Mouse (Mus musculus) heart, embryonic 10.5 days (tissue): Measurements from ENCODE around the gene E4f1. TPM values are rescaled to one million over a fixed set of nuclear protein-coding genes. Genes with fewer than 3 reads are reported as not detected.

Source experiments
- DNase-seq: peaks from one replicate; pipeline ENCODE4 v3.0.0-alpha.2; 2017; ENCODE audit warnings: low spot score
- H3K27ac ChIP-seq: fragments of 300-500 bp; sonication (generic); 2 replicates; pipeline ENCODE4 v1.5.1; 2016; ENCODE audit warnings: mild to moderate bottlenecking
- H3K27me3 ChIP-seq: fragments of 300-500 bp; sonication (generic); 2 replicates; pipeline ENCODE4 v1.6.1; 2016; ENCODE audit warnings: mild to moderate bottlenecking; ENCODE audit not compliant: poor library complexity, insufficient read depth, severe bottlenecking
- H3K36me3 ChIP-seq: fragments of 300-500 bp; sonication (generic); 2 replicates; pipeline ENCODE4 v1.6.1; 2016; ENCODE audit warnings: mild to moderate bottlenecking, moderate library complexity
- H3K4me1 ChIP-seq: fragments of 300-500 bp; sonication (generic); 2 replicates; pipeline ENCODE4 v1.6.1; 2016; ENCODE audit warnings: mild to moderate bottlenecking
- H3K4me3 ChIP-seq: fragments of 300-500 bp; sonication (generic); 2 replicates; pipeline ENCODE4 v1.5.1; 2016; ENCODE audit warnings: mild to moderate bottlenecking, moderate library complexity
- H3K9me3 ChIP-seq: fragments of 300-500 bp; sonication (generic); 2 replicates; pipeline ENCODE4 v1.6.1; 2016; ENCODE audit warnings: mild to moderate bottlenecking, moderate library complexity
- WGBS: fragments of 180-500 bp; shearing (Covaris S2); methylation state at CpG from one replicate; pipeline ENCODE4 v1.1.7; 2016; 5-methylcytosine and 5-hydroxymethylcytosine counted together
- polyA plus RNA-seq: library from polyadenylated mRNA; unstranded; fragments of >200 nt; fragmentation: Nextera tagmentation; extraction: Ambion mirVana; gene quantifications from 2 replicates; pipeline ENCODE4 v1.2.1, GENCODE M21; 2016

Gene E4f1
- 27.1 and 30.3 TPM in 2 replicates for polyA plus RNA-seq

GRCm38 (mm10) chr17:24469910-24470602 is at the start of gene E4f1, which contains the start of gene Pgp:
E4f1 (minus strand) TSS chr17:24470313.
Pgp (plus strand) TSS chr17:24470392.
- H3K9me3 ChIP-seq: no peaks in the 10 kb centered on the region
- WGBS: under 1% methylated on average over 75 of the region's 75 CpGs
- H3K4me3 ChIP-seq: peak within 1 kb of the TSS; percentile 95
- DNase-seq: peak; percentile 99
- peak within 1 kb of the TSS; percentile 97 for H3K27ac ChIP-seq
- H3K36me3 ChIP-seq: peaks cover 23% of the 10 kb centered on the region
- H3K4me1 ChIP-seq: peaks cover 43% of the 10 kb centered on the region
- no peaks in the 10 kb centered on the region for H3K27me3 ChIP-seq

DNA sequence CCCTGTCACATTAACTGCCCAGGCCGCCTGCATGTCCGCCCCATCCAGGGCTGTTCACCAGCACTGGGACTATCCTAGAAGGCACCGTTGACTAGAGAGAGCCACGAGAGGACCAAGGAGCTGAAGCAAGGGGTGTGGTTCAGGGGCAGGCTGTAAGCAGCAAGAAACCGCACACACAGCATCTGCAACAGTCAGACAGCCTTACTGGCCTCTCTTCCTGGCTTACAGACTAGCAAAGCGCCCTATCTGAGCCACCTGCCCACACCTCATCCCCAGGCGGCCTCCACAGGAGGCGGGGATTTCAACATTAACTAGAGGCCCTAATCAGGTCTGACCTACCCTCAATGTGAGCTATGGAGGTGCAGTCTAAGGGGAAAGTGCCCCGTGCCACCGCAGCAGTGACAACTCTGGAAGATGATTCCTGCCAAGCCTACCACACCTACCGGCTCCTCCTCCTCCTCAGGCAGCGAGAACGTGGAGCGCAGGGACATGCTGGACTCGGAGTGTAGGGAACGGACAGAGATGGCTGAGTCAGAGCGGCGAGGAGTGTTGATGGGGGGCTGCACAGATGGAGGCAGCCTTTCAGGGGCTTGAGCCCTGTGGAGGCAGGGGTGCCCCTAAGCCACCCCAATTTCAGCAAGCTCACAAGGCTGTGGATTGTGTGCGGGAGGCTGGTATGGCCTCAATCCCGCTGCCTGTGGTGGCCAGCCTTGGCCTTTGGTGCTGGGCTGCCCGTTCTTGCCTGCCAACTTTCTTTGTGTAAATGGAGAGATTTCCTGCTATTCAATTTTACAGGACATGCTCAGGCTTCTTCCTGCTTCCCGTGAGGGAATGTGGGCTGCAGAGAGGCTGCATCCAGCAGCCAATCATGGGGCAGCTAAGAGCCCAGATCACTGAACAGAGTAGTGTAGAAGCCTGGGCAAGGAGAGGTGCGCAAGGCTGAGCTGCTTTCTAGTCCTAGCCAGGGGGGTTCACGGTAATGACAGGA is 44.5 kb upstream of the E4f1 start:
- DNase-seq: no peak
- Histone ChIP-seq H3K4me1 (peaks cover 11% of the 10 kb centered on the region; the same call in 1 of the 2 replicates), H3K9me3 (no peaks in the 10 kb centered on the region), H3K4me3 (no peak overlapping the region), H3K27ac (peak overlapping the region; percentile 31), H3K36me3 (peaks cover 98% of the 10 kb centered on the region), H3K27me3 (no peaks in the 10 kb centered on the region)
- WGBS: 83% methylated on average over 24 of the region's 24 CpGs

DNA sequence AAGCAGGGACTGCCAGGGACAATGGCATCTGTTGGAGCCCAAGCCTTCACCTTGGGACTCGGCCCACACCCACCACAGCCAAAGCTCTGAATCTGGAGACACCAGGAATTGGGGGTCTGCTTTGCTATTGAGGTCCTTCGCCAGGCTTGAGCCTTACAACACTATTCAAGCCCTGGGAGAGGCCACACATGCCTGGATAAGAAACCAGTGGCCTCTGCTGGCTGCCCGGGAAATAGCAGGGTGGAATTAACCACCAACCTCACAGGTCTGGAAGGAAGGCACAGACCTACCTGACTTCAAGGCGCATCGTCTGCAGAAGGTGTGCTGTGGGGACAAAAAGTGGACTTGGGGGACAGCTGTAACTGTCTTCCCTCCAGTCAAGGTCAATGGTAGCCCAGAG is 43.5 kb upstream of the E4f1 start:
- 54% methylated on average over 5 of the region's 5 CpGs for WGBS
- Histone ChIP-seq H3K36me3 (peaks cover 98% of the 10 kb centered on the region), H3K27me3 (no peaks in the 10 kb centered on the region), H3K4me3 (no peak overlapping the region), H3K9me3 (no peaks in the 10 kb centered on the region), H3K4me1 (peaks cover 11% of the 10 kb centered on the region; the same call in 1 of the 2 replicates), H3K27ac (no peak overlapping the region)
- no peak for DNase-seq

- H3K27ac ChIP-seq: no peak overlapping the region
- H3K9me3 ChIP-seq: no peaks in the 10 kb centered on the region
- H3K27me3 ChIP-seq: peaks cover 44% of the 10 kb centered on the region
- no peak overlapping the region for H3K4me3 ChIP-seq
- WGBS: 83% methylated on average over 12 of the region's 12 CpGs
- H3K4me1 ChIP-seq: peaks cover 13% of the 10 kb centered on the region
- H3K36me3 ChIP-seq: peaks cover 62% of the 10 kb centered on the region
- no peak for DNase-seq
Measured at GRCm38 (mm10) chr17:24507806-24508460, 37.8 kb upstream of the E4f1 start.

- no peaks in the 10 kb centered on the region for H3K9me3 ChIP-seq
- peaks cover 57% of the 10 kb centered on the region for H3K36me3 ChIP-seq
- H3K27me3 ChIP-seq: peaks cover 49% of the 10 kb centered on the region
- peak overlapping the region; percentile 49 for H3K4me3 ChIP-seq
- no peak overlapping the region for H3K27ac ChIP-seq
- no peak for DNase-seq
- 40% methylated on average over 19 of the region's 19 CpGs for WGBS
- peaks cover 13% of the 10 kb centered on the region for H3K4me1 ChIP-seq
Measured at GRCm38 (mm10) chr17:24507129-24507664, 37.1 kb upstream of the E4f1 start.

GRCm38 (mm10) chr17:24506332-24507070 is 36.4 kb upstream of the E4f1 start:
- H3K27ac ChIP-seq: peak overlapping the region; percentile 38; the same call in 1 of the 2 replicates
- H3K36me3 ChIP-seq: peaks cover 50% of the 10 kb centered on the region
- WGBS: 19% methylated on average over 36 of the region's 36 CpGs

GRCm38 (mm10) chr17:24505286-24505955 is 35.3 kb upstream of the E4f1 start:
- no peak for DNase-seq
- WGBS: 88% methylated on average over 30 of the region's 30 CpGs
- Histone ChIP-seq H3K27ac (no peak overlapping the region), H3K4me1 (peaks cover 18% of the 10 kb centered on the region), H3K9me3 (no peaks in the 10 kb centered on the region), H3K27me3 (peaks cover 58% of the 10 kb centered on the region), H3K4me3 (no peak overlapping the region), H3K36me3 (peaks cover 39% of the 10 kb centered on the region)

More at GRCm38 (mm10) chr17:24506332-24507070, 36.4 kb upstream of the E4f1 start:
- Histone ChIP-seq H3K27me3 (peaks cover 53% of the 10 kb centered on the region), H3K9me3 (no peaks in the 10 kb centered on the region), H3K4me1 (peaks cover 18% of the 10 kb centered on the region), H3K4me3 (peak overlapping the region; percentile 49)
- DNase-seq: no peak

DNA sequence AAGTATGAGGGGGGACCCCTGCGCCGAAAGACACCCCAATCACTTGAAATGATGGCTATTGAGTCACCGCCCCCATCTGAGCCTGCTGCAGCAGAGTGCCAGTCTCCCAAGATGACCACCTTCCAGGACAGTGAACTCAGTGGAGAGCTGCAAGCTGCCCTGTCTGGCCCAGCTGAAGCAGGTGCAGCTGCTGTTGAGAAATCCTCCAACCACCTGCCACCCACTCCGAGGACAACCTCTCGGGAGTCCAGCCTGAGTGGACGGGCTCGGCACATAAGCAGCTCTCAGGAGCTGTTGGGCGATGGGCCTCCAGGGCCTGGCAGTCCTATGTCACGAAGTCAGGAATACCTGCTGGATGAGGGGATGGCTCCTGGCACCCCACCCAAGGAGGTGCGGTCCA is 34.0 kb upstream of the E4f1 start:
- no peak overlapping the region for H3K27ac ChIP-seq
- WGBS: 89% methylated on average over 10 of the region's 10 CpGs
- DNase-seq: no peak
- H3K27me3 ChIP-seq: peaks cover 68% of the 10 kb centered on the region
- H3K4me1 ChIP-seq: peaks cover 18% of the 10 kb centered on the region
- H3K36me3 ChIP-seq: peaks cover 26% of the 10 kb centered on the region
- H3K9me3 ChIP-seq: no peaks in the 10 kb centered on the region
- no peak overlapping the region for H3K4me3 ChIP-seq

GRCm38 (mm10) chr17:24502208-24502607 is 32.1 kb upstream of the E4f1 start:
- H3K4me3 ChIP-seq: no peak overlapping the region; the same call in 1 of the 2 replicates
- H3K27me3 ChIP-seq: peaks cover 69% of the 10 kb centered on the region
- WGBS: 35% methylated on average over 11 of the region's 11 CpGs
- no peak overlapping the region for H3K27ac ChIP-seq
- H3K36me3 ChIP-seq: peaks cover 8% of the 10 kb centered on the region; the same call in 1 of the 2 replicates
- DNase-seq: no peak
- peaks cover 15% of the 10 kb centered on the region for H3K4me1 ChIP-seq
- no peaks in the 10 kb centered on the region for H3K9me3 ChIP-seq

DNA sequence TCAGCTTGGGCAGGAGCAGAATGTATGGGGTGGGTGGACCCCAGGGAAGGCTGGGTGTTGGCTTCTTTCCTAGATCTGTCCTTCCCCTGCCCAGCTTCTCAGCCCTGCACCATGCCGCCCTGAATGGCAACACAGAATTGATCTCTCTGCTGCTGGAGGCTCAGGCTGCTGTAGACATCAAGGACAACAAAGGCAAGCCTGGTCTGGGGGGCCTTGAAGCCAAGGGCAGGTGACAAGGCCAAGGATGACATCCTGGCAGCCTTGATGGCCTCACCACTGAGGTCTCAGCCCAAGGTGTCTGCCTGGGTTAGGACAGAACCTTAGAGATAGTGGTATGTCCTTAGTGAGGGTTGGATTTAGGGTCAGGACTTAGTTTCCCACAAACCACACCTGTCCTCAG is 25.9 kb upstream of the E4f1 start:
- DNase-seq: no peak
- no peaks in the 10 kb centered on the region for H3K36me3 ChIP-seq
- H3K4me3 ChIP-seq: no peak overlapping the region
- H3K4me1 ChIP-seq: no peaks in the 10 kb centered on the region
- WGBS: 69% methylated on average over 1 of the region's 1 CpGs
- H3K27me3 ChIP-seq: peaks cover 47% of the 10 kb centered on the region
- no peak overlapping the region for H3K27ac ChIP-seq
- no peaks in the 10 kb centered on the region for H3K9me3 ChIP-seq

GRCm38 (mm10) chr17:24495443-24495842 is 25.3 kb upstream of the E4f1 start:
- Histone ChIP-seq H3K27ac (no peak overlapping the region), H3K27me3 (peaks cover 50% of the 10 kb centered on the region), H3K4me3 (no peak overlapping the region), H3K4me1 (no peaks in the 10 kb centered on the region), H3K36me3 (no peaks in the 10 kb centered on the region), H3K9me3 (no peaks in the 10 kb centered on the region)
- DNase-seq: no peak
- 68% methylated on average over 3 of the region's 3 CpGs for WGBS
